Mouse (Mus musculus) C2C12 (cell line): ENCODE results near the gene Itpr1. TPM values are rescaled to one million over a fixed set of nuclear protein-coding genes. Genes with fewer than 3 reads are reported as not detected.

Source experiments
- H3K27me3 ChIP-seq: one replicate; pipeline ENCODE4 v1.6.1; 2011; ENCODE audit not compliant: control insufficient read depth, insufficient read depth, insufficient read length
- H3K36me3 ChIP-seq: one replicate; pipeline ENCODE4 v1.6.1; 2011; ENCODE audit not compliant: control insufficient read depth, insufficient read depth
- H3K4me3 ChIP-seq: one replicate; pipeline ENCODE4 v1.5.1; 2011; ENCODE audit warnings: mild to moderate bottlenecking, control low read depth; ENCODE audit not compliant: poor library complexity, insufficient read depth, severe bottlenecking
- H3K79me2 ChIP-seq: one replicate; pipeline ENCODE4 v1.6.1; 2011; ENCODE audit not compliant: control insufficient read depth, insufficient read depth
- H3K79me3 ChIP-seq: one replicate; pipeline ENCODE4 v1.6.1; 2011; ENCODE audit warnings: low read depth, control low read depth
- H3ac ChIP-seq: one replicate; pipeline ENCODE3; 2011; ENCODE audit warnings: low read depth; ENCODE audit not compliant: control insufficient read depth, insufficient read length
- CEBPB ChIP-seq: IDR thresholded peaks from one replicate; pipeline ENCODE4 v1.6.1; 2011; ENCODE audit warnings: low read depth, mild to moderate bottlenecking, control low read depth, moderate library complexity
- CTCF ChIP-seq: IDR thresholded peaks from one replicate; pipeline ENCODE4 v1.5.1; 2011; ENCODE audit not compliant: control insufficient read depth, insufficient read depth, insufficient read length
- FOSL1 ChIP-seq: IDR thresholded peaks from one replicate; pipeline ENCODE4 v1.8.0; 2011; ENCODE audit warnings: mild to moderate bottlenecking, low read length; ENCODE audit not compliant: poor library complexity, insufficient read depth, severe bottlenecking
- MAX ChIP-seq: IDR thresholded peaks from one replicate; pipeline ENCODE4 v1.6.1; 2011; ENCODE audit warnings: mild to moderate bottlenecking, control low read depth
- MYOD1 ChIP-seq: IDR thresholded peaks from one replicate; pipeline ENCODE4 v1.6.1; 2011; ENCODE audit warnings: low read depth; ENCODE audit not compliant: control insufficient read depth, insufficient read length
- MYOG ChIP-seq: IDR thresholded peaks from one replicate; pipeline ENCODE4 v1.6.1; 2011; ENCODE audit not compliant: control insufficient read depth, insufficient read length; ENCODE audit errors: extremely low read depth
- USF1 ChIP-seq: IDR thresholded peaks from one replicate; pipeline ENCODE4 v1.6.1; 2011; ENCODE audit warnings: low read depth, mild to moderate bottlenecking, control low read depth, moderate library complexity
- polyA plus RNA-seq: library from polyadenylated mRNA; unstranded; fragments of >200 nt; fragmentation: generic; extraction: Trizol; gene quantifications from one replicate; pipeline ENCODE4 v1.2.1, GENCODE M21; 2012; ENCODE audit warnings: missing spikeins

Itpr1 gene
- polyA plus RNA-seq, 1 experiment: 4.9 TPM

GRCm38 (mm10) chr6:108482464-108482863, 269.6 kb downstream of the Itpr1 start:
- H3K27me3 ChIP-seq: no peaks in the 10 kb centered on the region
- H3K36me3 ChIP-seq: no peaks in the 10 kb centered on the region
- H3K79me3 ChIP-seq: no peaks in the 10 kb centered on the region
- H3K4me3 ChIP-seq: no peak overlapping the region
- H3K79me2 ChIP-seq: no peaks in the 10 kb centered on the region
- H3ac ChIP-seq: no peak overlapping the region
- no peak for TF ChIP-seq FOSL1
- TF ChIP-seq MYOG: no peak
- TF ChIP-seq MYOD1: no peak
- TF ChIP-seq MAX: no peak
- TF ChIP-seq CEBPB: no peak
- TF ChIP-seq CTCF: no peak
- TF ChIP-seq USF1: no peak

GRCm38 (mm10) chr6:108486212-108486992, 273.5 kb downstream of the Itpr1 start:
- TF ChIP-seq CTCF (no peak), CEBPB (no peak), MAX (no peak), FOSL1 (no peak), MYOD1 (no peak), USF1 (no peak), MYOG (no peak)
- no peaks in the 10 kb centered on the region for H3K36me3 ChIP-seq
- no peaks in the 10 kb centered on the region for H3K79me3 ChIP-seq
- no peak overlapping the region for H3K4me3 ChIP-seq
- H3K79me2 ChIP-seq: no peaks in the 10 kb centered on the region
- no peak overlapping the region for H3ac ChIP-seq
- H3K27me3 ChIP-seq: no peaks in the 10 kb centered on the region

DNA sequence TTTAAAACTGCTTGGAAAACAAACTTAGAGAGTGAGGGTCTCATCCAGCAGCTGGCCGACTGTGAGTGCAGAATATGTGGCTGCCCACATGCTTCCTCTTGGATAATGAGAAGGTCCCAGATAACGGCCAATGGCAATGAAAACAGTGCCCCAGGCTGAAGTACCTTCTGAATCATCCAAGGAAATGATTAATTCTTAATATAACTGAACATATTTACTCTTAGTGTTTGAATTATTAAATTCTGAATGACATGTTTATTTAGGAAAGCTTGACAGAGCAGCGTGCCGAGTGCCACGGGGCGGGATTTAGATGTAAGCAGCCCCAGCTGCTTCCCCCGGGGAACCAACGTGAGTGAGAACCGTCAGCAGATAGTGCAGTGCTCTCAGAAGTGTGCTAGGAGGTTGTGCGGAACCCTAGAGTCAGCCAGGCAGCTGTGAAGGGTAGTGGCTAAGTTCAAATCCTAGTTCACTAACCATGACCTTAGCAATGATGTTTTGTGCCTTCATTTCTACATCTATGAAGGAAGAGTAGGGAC, 274.5 kb downstream of the Itpr1 start:
- Histone ChIP-seq H3K27me3 (no peaks in the 10 kb centered on the region), H3K4me3 (no peak overlapping the region), H3K79me2 (no peaks in the 10 kb centered on the region), H3K36me3 (no peaks in the 10 kb centered on the region), H3ac (no peak overlapping the region), H3K79me3 (no peaks in the 10 kb centered on the region)
- TF ChIP-seq CEBPB: no peak
- no peak for TF ChIP-seq MYOD1
- TF ChIP-seq MYOG: no peak
- no peak for TF ChIP-seq CTCF
- TF ChIP-seq FOSL1: no peak
- no peak for TF ChIP-seq USF1
- TF ChIP-seq MAX: no peak

DNA sequence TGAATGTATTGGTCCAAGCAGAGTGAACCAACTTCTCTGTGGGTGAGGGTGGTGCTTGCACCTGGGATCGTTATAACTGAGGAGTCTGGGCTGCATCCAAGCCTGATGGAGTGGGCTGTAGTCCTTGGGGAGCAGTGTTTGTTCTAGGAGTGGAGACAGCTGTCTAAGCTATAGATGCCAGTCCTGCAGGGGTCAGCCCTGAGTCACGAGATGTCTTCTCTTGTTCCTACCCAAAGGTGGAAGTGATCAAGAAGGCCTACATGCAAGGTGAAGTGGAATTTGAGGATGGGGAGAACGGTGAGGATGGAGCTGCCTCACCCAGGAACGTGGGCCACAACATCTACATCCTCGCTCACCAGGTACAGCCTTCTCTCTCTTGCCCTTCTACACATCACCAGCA, 275.4 kb downstream of the Itpr1 start:
- no peak for TF ChIP-seq CEBPB
- TF ChIP-seq CTCF: no peak
- no peak for TF ChIP-seq MYOG
- TF ChIP-seq MYOD1: no peak
- TF ChIP-seq FOSL1: no peak
- no peak for TF ChIP-seq USF1
- TF ChIP-seq MAX: no peak

GRCm38 (mm10) chr6:108491969-108492368, 279.1 kb downstream of the Itpr1 start:
- H3K27me3 ChIP-seq: no peaks in the 10 kb centered on the region
- H3K36me3 ChIP-seq: no peaks in the 10 kb centered on the region
- TF ChIP-seq MAX (no peak), FOSL1 (no peak), MYOG (no peak), CEBPB (no peak), CTCF (no peak), MYOD1 (no peak), USF1 (no peak)
- H3K79me2 ChIP-seq: no peaks in the 10 kb centered on the region
- no peaks in the 10 kb centered on the region for H3K79me3 ChIP-seq
- no peak overlapping the region for H3K4me3 ChIP-seq
- no peak overlapping the region for H3ac ChIP-seq

More for the DNA sequence above, 275.4 kb downstream of the Itpr1 start:
- no peak overlapping the region for H3K4me3 ChIP-seq
- H3K79me2 ChIP-seq: no peaks in the 10 kb centered on the region
- H3K79me3 ChIP-seq: no peaks in the 10 kb centered on the region
- no peaks in the 10 kb centered on the region for H3K27me3 ChIP-seq
- no peaks in the 10 kb centered on the region for H3K36me3 ChIP-seq
- H3ac ChIP-seq: no peak overlapping the region
